15 mouse cellular contexts compared by ENCODE assay signal in genomic region chr2:120544732-120545131, GRCm38 (mm10).
"Had no signal": no experiment of that assay in that cellular context is flagged by ENCODE, and none has a peak within 500 bp of the region (broad histone marks: within the 10 kb centered on the region; RNA-seq: fewer than 3 reads in every experiment).

No protein-coding gene starts in this region.

- H3K9me3 ChIP-seq: midbrain, embryonic 10.5 days; midbrain, embryonic 12.5 days; neural tube, embryonic 12.5 days had no signal

- H3K4me3 ChIP-seq: midbrain, embryonic 10.5 days; midbrain, embryonic 12.5 days; myocyte; neural tube, embryonic 12.5 days had no signal

- H3K27ac ChIP-seq: midbrain, embryonic 10.5 days; midbrain, embryonic 12.5 days; neural tube, embryonic 12.5 days had no signal

- DNase-seq: lung, adult 18-20 months; lung, embryonic 14.5 days; lung, postnatal 10 days; lung, postnatal 4 days; midbrain, embryonic 14.5 days; right cerebral cortex, postnatal 14 days; spleen, adult 18-20 months; thymus, adult 18-20 months; thymus, postnatal 14 days; thymus, postnatal 36 days had no signal

- H3K4me1 ChIP-seq: midbrain, embryonic 10.5 days; neural tube, embryonic 12.5 days had no signal

- H3K27me3 ChIP-seq: midbrain, embryonic 12.5 days; neural tube, embryonic 12.5 days had no signal

- ATAC-seq: midbrain, embryonic 16.5 days had no signal
